Mouse (Mus musculus): Measurements from ENCODE around the gene Coro1a. TPM values are rescaled to one million over a fixed set of nuclear protein-coding genes. Genes with fewer than 3 reads are reported as not detected.

Gene Coro1a
- polyA plus RNA-seq, 1 experiment, result 204 TPM

DNA sequence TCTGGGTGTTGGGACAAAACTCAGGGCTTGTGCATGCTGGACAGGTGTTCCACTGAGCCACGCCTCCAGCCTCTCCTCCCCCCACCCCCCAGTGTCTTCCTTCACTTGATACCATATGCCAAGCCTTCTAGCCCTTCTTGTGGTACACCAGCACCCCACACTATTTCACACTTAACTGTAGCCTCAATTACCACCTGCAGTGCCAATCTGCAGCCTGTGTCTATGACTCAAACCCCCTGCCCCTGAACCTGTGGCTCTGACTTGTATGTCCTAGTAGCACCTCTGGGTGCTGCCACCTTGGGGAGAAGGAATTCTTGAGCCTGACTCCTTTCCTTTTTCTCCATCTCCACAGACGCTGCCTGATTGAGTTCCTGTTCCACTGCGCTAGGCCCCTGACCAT lies 4.3 kb upstream of the Coro1a start:
- no peak overlapping the region for H3K27ac ChIP-seq (ENCODE audit: insufficient read depth, low read length)
- no peak overlapping the region for H3K4me3 ChIP-seq (ENCODE audit: insufficient read depth, low read length)
- peaks cover 3% of the 10 kb centered on the region for H3K4me1 ChIP-seq (ENCODE audit: control insufficient read depth, insufficient read depth, low read length)
- TF ChIP-seq CTCF (IDR thresholded peaks at IDR 0.05; ENCODE audit: extremely low read depth, insufficient read depth, low read length), result no peak
- TF ChIP-seq POLR2A (IDR thresholded peaks at IDR 0.05; ENCODE audit: extremely low read depth, insufficient read depth, low read length), result no peak

GRCm38 (mm10) chr7:126710266-126710665 lies 2.7 kb upstream of the Coro1a start:
- H3K4me3 ChIP-seq (ENCODE audit: insufficient read depth, low read length), result no peak overlapping the region
- no peaks in the 10 kb centered on the region; the same call in 1 of the 2 replicates for H3K4me1 ChIP-seq (ENCODE audit: control insufficient read depth, insufficient read depth, low read length)
- TF ChIP-seq CTCF (IDR thresholded peaks at IDR 0.05; ENCODE audit: extremely low read depth, insufficient read depth, low read length) (no peak), POLR2A (IDR thresholded peaks at IDR 0.05; ENCODE audit: extremely low read depth, insufficient read depth, low read length) (no peak)
- no peak overlapping the region for H3K27ac ChIP-seq (ENCODE audit: insufficient read depth, low read length)

DNA sequence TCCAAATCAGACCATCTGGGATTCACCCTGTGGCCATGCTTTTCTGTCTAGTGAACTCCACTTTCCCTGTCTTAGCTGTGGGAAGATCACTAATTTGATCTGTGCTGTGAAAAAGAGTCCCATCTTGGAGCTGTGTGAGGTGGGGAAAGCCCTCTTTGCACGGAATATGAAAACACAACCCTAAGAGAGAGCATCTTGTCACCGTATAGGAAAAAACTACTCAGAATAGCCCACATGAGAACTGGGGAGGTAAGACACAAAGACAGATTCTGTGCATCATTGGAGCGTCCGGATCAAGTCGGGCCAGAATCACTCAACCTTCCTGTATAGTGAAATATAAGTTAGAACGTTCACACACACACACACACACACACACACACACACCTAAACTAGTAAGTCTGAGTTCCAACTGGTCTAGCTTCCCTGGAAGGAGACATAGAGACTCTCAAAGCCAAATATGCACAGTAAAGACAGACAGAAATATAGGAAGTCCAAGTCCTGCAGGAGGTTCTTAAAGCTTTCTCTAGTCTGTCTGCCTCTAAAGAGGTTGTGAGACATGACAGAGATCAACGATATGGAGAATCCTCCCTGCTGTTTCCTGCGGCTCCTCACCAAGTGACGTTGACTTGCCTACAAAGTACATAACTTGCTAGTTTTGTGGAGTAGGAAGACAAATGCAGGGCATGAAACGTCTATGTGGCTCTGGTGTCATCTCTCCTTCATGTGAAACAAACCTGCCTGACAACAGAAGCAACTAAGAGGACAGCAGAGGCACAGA lies 777 bp upstream of the Coro1a start:
- Histone ChIP-seq H3K4me3 (ENCODE audit: insufficient read depth, low read length) (no peak overlapping the region), H3K27ac (ENCODE audit: insufficient read depth, low read length) (no peak overlapping the region), H3K4me1 (ENCODE audit: control insufficient read depth, insufficient read depth, low read length) (no peaks in the 10 kb centered on the region)
- TF ChIP-seq CTCF (IDR thresholded peaks at IDR 0.05; ENCODE audit: extremely low read depth, insufficient read depth, low read length) (no peak), POLR2A (IDR thresholded peaks at IDR 0.05; ENCODE audit: extremely low read depth, insufficient read depth, low read length) (no peak)

- TF ChIP-seq CTCF (IDR thresholded peaks at IDR 0.05; ENCODE audit: extremely low read depth, insufficient read depth, low read length) (no peak), POLR2A (IDR thresholded peaks at IDR 0.05; ENCODE audit: extremely low read depth, insufficient read depth, low read length) (peak; percentile 97)
- H3K27ac ChIP-seq (ENCODE audit: insufficient read depth, low read length), result peak overlapping the region; percentile 81
Observed at GRCm38 (mm10) chr7:126704121-126704980, 3.2 kb downstream of the Coro1a start.

GRCm38 (mm10) chr7:126703757-126704077 lies 3.9 kb downstream of the Coro1a start:
- peak overlapping the region; percentile 81; the same call in 1 of the 2 replicates for H3K27ac ChIP-seq (ENCODE audit: insufficient read depth, low read length)
- TF ChIP-seq CTCF (IDR thresholded peaks at IDR 0.05; ENCODE audit: extremely low read depth, insufficient read depth, low read length) (no peak), POLR2A (IDR thresholded peaks at IDR 0.05; ENCODE audit: extremely low read depth, insufficient read depth, low read length) (no peak)
- peaks cover 6% of the 10 kb centered on the region; the same call in 1 of the 2 replicates for H3K4me1 ChIP-seq (ENCODE audit: control insufficient read depth, insufficient read depth, low read length)
- H3K4me3 ChIP-seq (ENCODE audit: insufficient read depth, low read length), result peak overlapping the region; percentile 94

More at GRCm38 (mm10) chr7:126704121-126704980, 3.2 kb downstream of the Coro1a start:
- Histone ChIP-seq H3K4me1 (ENCODE audit: control insufficient read depth, insufficient read depth, low read length) (peaks cover 6% of the 10 kb centered on the region; the same call in 1 of the 2 replicates), H3K4me3 (ENCODE audit: insufficient read depth, low read length) (peak overlapping the region; percentile 94)

DNA sequence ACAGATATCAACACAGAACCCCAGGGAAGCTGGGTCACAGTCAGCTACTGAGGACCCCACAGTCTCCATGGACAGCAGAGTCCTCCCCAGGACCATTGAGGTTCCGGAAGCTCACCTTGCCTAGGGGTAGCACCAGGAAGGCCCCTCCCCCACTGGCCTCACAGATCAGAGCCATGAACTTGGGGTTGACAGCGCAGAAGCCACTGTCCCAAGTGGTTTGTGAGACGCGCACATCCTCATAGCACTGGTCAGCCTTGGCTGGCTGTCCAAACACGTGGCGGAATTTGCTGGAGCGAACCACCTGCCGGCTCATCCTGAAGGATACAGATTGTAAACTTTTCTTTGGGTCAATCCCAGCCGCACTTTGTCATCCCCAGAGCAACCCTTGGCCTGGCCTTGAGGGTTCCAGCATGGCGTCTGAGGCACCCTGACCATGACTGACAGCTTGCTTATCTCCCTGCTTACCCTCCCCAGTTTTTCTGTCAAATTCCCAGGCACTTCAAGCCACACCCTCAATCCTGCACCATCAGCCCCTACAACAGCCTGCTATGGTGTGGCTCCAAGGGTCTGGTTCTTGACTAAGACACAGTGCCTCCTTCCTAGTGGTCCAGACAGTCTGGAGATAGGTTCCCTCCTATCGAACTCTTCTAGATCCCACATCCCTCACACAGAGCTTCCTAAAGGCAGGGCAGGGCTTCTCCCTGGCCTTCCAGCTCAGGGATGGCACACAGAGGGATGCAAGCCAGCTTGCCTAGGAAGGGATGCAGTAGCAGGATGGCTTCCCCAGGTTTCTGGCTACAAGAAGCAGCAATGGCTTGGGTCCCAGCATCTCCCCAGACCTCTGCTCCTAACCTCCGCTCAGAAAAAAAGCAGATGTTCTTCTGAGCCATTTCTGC lies 4.5 kb downstream of the Coro1a start:
- H3K4me3 ChIP-seq (ENCODE audit: insufficient read depth, low read length), result peak overlapping the region; percentile 94
- peaks cover 6% of the 10 kb centered on the region; the same call in 1 of the 2 replicates for H3K4me1 ChIP-seq (ENCODE audit: control insufficient read depth, insufficient read depth, low read length)
- TF ChIP-seq CTCF (IDR thresholded peaks at IDR 0.05; ENCODE audit: extremely low read depth, insufficient read depth, low read length) (no peak), POLR2A (IDR thresholded peaks at IDR 0.05; ENCODE audit: extremely low read depth, insufficient read depth, low read length) (no peak; the same call in 1 of the 2 replicates)
- peak overlapping the region; percentile 81 for H3K27ac ChIP-seq (ENCODE audit: insufficient read depth, low read length)

GRCm38 (mm10) chr7:126702358-126702757 lies 5.2 kb downstream of the Coro1a start:
- TF ChIP-seq POLR2A (IDR thresholded peaks at IDR 0.05; ENCODE audit: extremely low read depth, insufficient read depth, low read length), result no peak
- TF ChIP-seq CTCF (IDR thresholded peaks at IDR 0.05; ENCODE audit: extremely low read depth, insufficient read depth, low read length), result no peak
- Histone ChIP-seq H3K4me3 (ENCODE audit: insufficient read depth, low read length) (peak overlapping the region; percentile 94), H3K27ac (ENCODE audit: insufficient read depth, low read length) (0 out of 2 replicates have a peak overlapping the region, but pooled peaks have one; percentile 2), H3K4me1 (ENCODE audit: control insufficient read depth, insufficient read depth, low read length) (peaks cover 6% of the 10 kb centered on the region; the same call in 1 of the 2 replicates)

- Histone ChIP-seq H3K4me3 (ENCODE audit: insufficient read depth, low read length) (peak overlapping the region; percentile 94), H3K4me1 (ENCODE audit: control insufficient read depth, insufficient read depth, low read length) (peaks cover 8% of the 10 kb centered on the region; the same call in 1 of the 2 replicates), H3K27ac (ENCODE audit: insufficient read depth, low read length) (0 out of 2 replicates have a peak overlapping the region, but pooled peaks have one; percentile 2)
- TF ChIP-seq CTCF (IDR thresholded peaks at IDR 0.05; ENCODE audit: extremely low read depth, insufficient read depth, low read length) (no peak), POLR2A (IDR thresholded peaks at IDR 0.05; ENCODE audit: extremely low read depth, insufficient read depth, low read length) (no peak)
Observed at GRCm38 (mm10) chr7:126701559-126702357, 5.8 kb downstream of the Coro1a start.
